ENCODE assay signal across 11 mouse cellular contexts in genomic region chr14:27000386-27000785, GRCm38 (mm10). TPM values are rescaled to one million over a fixed set of nuclear protein-coding genes. Genes with fewer than 3 reads are reported as not detected.
DNase-seq lines count a peak whose midpoint lies in the region; ATAC-seq and TF ChIP-seq lines count a peak whose summit lies in the region.
"Had no signal": no experiment of that assay in that cellular context is flagged by ENCODE, and none has a peak within 500 bp of the region (broad histone marks: within the 10 kb centered on the region; RNA-seq: fewer than 3 reads in every experiment).

No protein-coding gene starts in this region.

- no peaks in the 10 kb centered on the region for H3K9me3 ChIP-seq in heart, embryonic 11.5 days (replicated peaks; ENCODE audit: control insufficient read depth, low read length)
- H3K9me3 ChIP-seq in stomach, embryonic 16.5 days (replicated peaks; ENCODE audit: control insufficient read depth, low read length) = no peaks in the 10 kb centered on the region
- H3K9me3 ChIP-seq in stomach, postnatal 0 days (ENCODE audit: control insufficient read depth, low read length) = no peaks in the 10 kb centered on the region
- H3K9me3 ChIP-seq in limb, embryonic 10.5 days (replicated peaks) = no peaks in the 10 kb centered on the region

- 3% methylated on average over 11 of the region's 11 CpGs for WGBS in heart, embryonic 11.5 days (ENCODE audit: insufficient replicate concordance)
- 8% methylated on average over 11 of the region's 11 CpGs for WGBS in stomach, embryonic 16.5 days
- 9% methylated on average over 11 of the region's 11 CpGs for WGBS in stomach, postnatal 0 days
- WGBS in limb, embryonic 10.5 days = 3% methylated on average over 11 of the region's 11 CpGs

- 0 out of 2 replicates have a peak, but pooled peaks cover 3% of the 10 kb centered on the region for H3K4me1 ChIP-seq in heart, embryonic 11.5 days (ENCODE audit: control insufficient read depth, insufficient read depth, low read length)
- H3K4me1 ChIP-seq in stomach, embryonic 16.5 days (ENCODE audit: control insufficient read depth, insufficient read depth, low read length) = no peaks in the 10 kb centered on the region
- H3K4me1 ChIP-seq in stomach, postnatal 0 days (replicated peaks; ENCODE audit: control insufficient read depth, insufficient read depth) = no peaks in the 10 kb centered on the region
- peaks cover 11% of the 10 kb centered on the region for H3K4me1 ChIP-seq in limb, embryonic 10.5 days

- H3K9ac ChIP-seq in heart, embryonic 11.5 days (ENCODE audit: low read depth, low read length) = peak overlapping the region; percentile 39; the same call in 1 of the 2 replicates
- no peak overlapping the region for H3K9ac ChIP-seq in stomach, embryonic 16.5 days (ENCODE audit: low read length)
- H3K9ac ChIP-seq in stomach, postnatal 0 days (ENCODE audit: low read length) = no peak overlapping the region

- ATAC-seq in heart, embryonic 11.5 days (replicated peaks; ENCODE audit: insufficient number of reproducible peaks, low FRiP score, low TSS enrichment) = 0 out of 2 replicates have a peak, but pooled peaks have one; percentile 52
- no peak for ATAC-seq in stomach, embryonic 16.5 days (ENCODE audit: insufficient read depth, low FRiP score)
- ATAC-seq in stomach, postnatal 0 days (ENCODE audit: low FRiP score, low TSS enrichment) = no peak

- peak overlapping the region; percentile 30 for H3K4me3 ChIP-seq in heart, embryonic 11.5 days (ENCODE audit: low read depth, low read length)
- no peak overlapping the region for H3K4me3 ChIP-seq in stomach, embryonic 16.5 days (replicated peaks; ENCODE audit: low read length)
- no peak overlapping the region for H3K4me3 ChIP-seq in stomach, postnatal 0 days (ENCODE audit: low read depth, low read length)
- peak overlapping the region; percentile 29 for H3K4me3 ChIP-seq in limb, embryonic 10.5 days

- TF ChIP-seq CTCF in stomach, postnatal 0 days (IDR thresholded peaks at IDR 0.05; ENCODE audit: low read depth) = no peak

- no peak for DNase-seq in heart, postnatal 36 days
- DNase-seq in stomach, postnatal 0 days (ENCODE audit: low spot score) = no peak
- DNase-seq in limb, embryonic 10.5 days (ENCODE audit: low spot score) = peak; percentile 35
- DNase-seq in cerebellum, adult 9-11 months = no peak
- no peak for DNase-seq in layer of hippocampus, postnatal 10 days (ENCODE audit: low spot score in 2 of 2)
- DNase-seq in frontal cortex, postnatal 10 days (ENCODE audit: low spot score in 2 of 2) = no peak
- DNase-seq: cerebellum, adult 11-12 months had no signal

- peak overlapping the region; percentile 58 for H3K4me2 ChIP-seq in heart, embryonic 11.5 days
- peak overlapping the region; percentile 9; the same call in 1 of the 2 replicates for H3K4me2 ChIP-seq in stomach, embryonic 16.5 days (ENCODE audit: low read depth, low read length)
- H3K4me2 ChIP-seq in stomach, postnatal 0 days (replicated peaks; ENCODE audit: low read depth) = no peak overlapping the region

- intact Hi-C loops in heart, postnatal 36 days (cut with DNase I) = no loop called here

- no peak for TF ChIP-seq EP300 in stomach, postnatal 0 days (optimal IDR thresholded peaks at IDR 0.05)

- no peak overlapping the region for H3K27ac ChIP-seq in heart, embryonic 11.5 days (ENCODE audit: low read depth, low read length)
- no peak overlapping the region for H3K27ac ChIP-seq in stomach, embryonic 16.5 days (ENCODE audit: low read length)
- no peak overlapping the region for H3K27ac ChIP-seq in stomach, postnatal 0 days (replicated peaks)
- H3K27ac ChIP-seq in limb, embryonic 10.5 days = no peak overlapping the region

- peaks cover 2% of the 10 kb centered on the region; the same call in 1 of the 2 replicates for H3K27me3 ChIP-seq in heart, embryonic 11.5 days (ENCODE audit: control insufficient read depth, insufficient read depth, low read length)
- no peaks in the 10 kb centered on the region for H3K27me3 ChIP-seq in stomach, embryonic 16.5 days (ENCODE audit: control insufficient read depth, insufficient read depth, low read length)
- no peaks in the 10 kb centered on the region for H3K27me3 ChIP-seq in stomach, postnatal 0 days (ENCODE audit: control insufficient read depth, insufficient read depth, low read length)
- peaks cover 11% of the 10 kb centered on the region; the same call in 1 of the 2 replicates for H3K27me3 ChIP-seq in limb, embryonic 10.5 days (ENCODE audit: low read depth, poor library complexity, severe bottlenecking)

- no peaks in the 10 kb centered on the region for H3K36me3 ChIP-seq in heart, embryonic 11.5 days (ENCODE audit: control insufficient read depth, insufficient read depth, low read length)
- no peaks in the 10 kb centered on the region for H3K36me3 ChIP-seq in stomach, embryonic 16.5 days (ENCODE audit: control insufficient read depth, insufficient read depth, low read length)
- H3K36me3 ChIP-seq in stomach, postnatal 0 days (ENCODE audit: control insufficient read depth, insufficient read depth, low read length) = no peaks in the 10 kb centered on the region
- H3K36me3 ChIP-seq in limb, embryonic 10.5 days = no peaks in the 10 kb centered on the region

RNA-seq across cellular contexts. Expression of gene Hesx1, which starts 6.2 kb away (rescaled TPM):
- polyA plus RNA-seq in heart, embryonic 11.5 days (2014; fragmentation: Nextera tagmentation; extraction: Ambion mirVana) = 0.76 and 1.7 TPM in 2 replicates
- not detected for total RNA-seq in heart, postnatal 36 days (2021)
- polyA plus RNA-seq in stomach, embryonic 16.5 days (2015; fragmentation: Nextera tagmentation; extraction: Ambion mirVana) = 0.20 and 0.62 TPM in 2 replicates
- 0.19 TPM in 1 of 2 replicates, not detected in the other for polyA plus RNA-seq in stomach, postnatal 0 days (2015; fragmentation: Nextera tagmentation; extraction: Ambion mirVana)
- polyA plus RNA-seq in limb, embryonic 10.5 days (2016; fragmentation: Nextera tagmentation; extraction: Ambion mirVana) = 0.50 and 0.59 TPM in 2 replicates
- total RNA-seq in layer of hippocampus, postnatal 10 days (2021) = not detected
- total RNA-seq: left cerebral cortex, postnatal 14 days had no signal
- polyA plus RNA-seq: stomach, embryonic 14.5 days had no signal

RNA-seq across cellular contexts. Expression of gene Appl1, which starts 29.4 kb away (rescaled TPM):
- 25.4 and 36.0 TPM in 2 replicates for polyA plus RNA-seq in heart, embryonic 11.5 days (2014; fragmentation: Nextera tagmentation; extraction: Ambion mirVana)
- 10 to 100 TPM; 19.7 to 21.8 TPM for total RNA-seq in heart, postnatal 36 days (2021)
- 33.3 and 36.5 TPM in 2 replicates for polyA plus RNA-seq in stomach, embryonic 16.5 days (2015; fragmentation: Nextera tagmentation; extraction: Ambion mirVana)
- 22.0 and 25.5 TPM in 2 replicates for polyA plus RNA-seq in stomach, postnatal 0 days (2015; fragmentation: Nextera tagmentation; extraction: Ambion mirVana)
- polyA plus RNA-seq in limb, embryonic 10.5 days (2016; fragmentation: Nextera tagmentation; extraction: Ambion mirVana) = 27.0 and 33.1 TPM in 2 replicates
- 10 to 100 TPM; 63.3 to 67.0 TPM for total RNA-seq in layer of hippocampus, postnatal 10 days (2021)

RNA-seq across cellular contexts. Expression of gene Il17rd, which starts 38.4 kb away (rescaled TPM):
- 1.5 and 2.1 TPM in 2 replicates for polyA plus RNA-seq in heart, embryonic 11.5 days (2014; fragmentation: Nextera tagmentation; extraction: Ambion mirVana)
- 1 to 10 TPM; 4.8 to 5.1 TPM for total RNA-seq in heart, postnatal 36 days (2021)
- polyA plus RNA-seq in stomach, embryonic 16.5 days (2015; fragmentation: Nextera tagmentation; extraction: Ambion mirVana) = 2.5 and 2.7 TPM in 2 replicates
- polyA plus RNA-seq in stomach, postnatal 0 days (2015; fragmentation: Nextera tagmentation; extraction: Ambion mirVana) = 1.0 and 1.1 TPM in 2 replicates
- polyA plus RNA-seq in limb, embryonic 10.5 days (2016; fragmentation: Nextera tagmentation; extraction: Ambion mirVana) = 17.4 and 18.2 TPM in 2 replicates
- 1 to 10 TPM; 5.8 to 6.5 TPM for total RNA-seq in layer of hippocampus, postnatal 10 days (2021)

Comparison
In these comparisons a context has a peak if more than half of its experiments do, and no peak if none do; other contexts are left out.
1. H3K4me3 ChIP-seq: peak in heart, embryonic 11.5 days (single experiment) and limb, embryonic 10.5 days (single experiment); none in stomach, embryonic 16.5 days (single experiment) and stomach, postnatal 0 days (single experiment).